ENCODE assay signal across 27 mouse cellular contexts in genomic region chrX:84551995-84552394, GRCm38 (mm10).
"Had no signal": no experiment of that assay in that cellular context is flagged by ENCODE, and none has a peak within 500 bp of the region (broad histone marks: within the 10 kb centered on the region; RNA-seq: fewer than 3 reads in every experiment).

No protein-coding gene starts in this region.

- H3K9ac ChIP-seq: heart, embryonic 13.5 days; heart, embryonic 15.5 days; hindbrain, embryonic 13.5 days; hindbrain, embryonic 15.5 days; kidney, embryonic 15.5 days; limb, embryonic 13.5 days; limb, embryonic 15.5 days; liver, embryonic 12.5 days; liver, embryonic 14.5 days had no signal

- H3K4me3 ChIP-seq: heart, adult 2 months; heart, embryonic 13.5 days; heart, embryonic 15.5 days; hindbrain, embryonic 13.5 days; hindbrain, embryonic 15.5 days; kidney, embryonic 15.5 days; limb, embryonic 13.5 days; limb, embryonic 15.5 days; liver, embryonic 12.5 days had no signal

- H3K27ac ChIP-seq: heart, adult 2 months; heart, embryonic 13.5 days; heart, embryonic 15.5 days; hindbrain, embryonic 13.5 days; hindbrain, embryonic 15.5 days; hindbrain, postnatal 0 days; kidney, embryonic 15.5 days; kidney, postnatal 0 days; limb, embryonic 13.5 days; limb, embryonic 15.5 days; liver, embryonic 12.5 days; liver, embryonic 14.5 days had no signal

- H3K4me1 ChIP-seq: heart, embryonic 13.5 days; heart, embryonic 15.5 days; hindbrain, embryonic 13.5 days; hindbrain, embryonic 15.5 days; kidney, embryonic 15.5 days; limb, embryonic 13.5 days; limb, embryonic 15.5 days; liver, embryonic 12.5 days had no signal

- H3K4me2 ChIP-seq: heart, embryonic 11.5 days; heart, embryonic 13.5 days; heart, embryonic 15.5 days; hindbrain, embryonic 13.5 days; hindbrain, embryonic 15.5 days; kidney, embryonic 15.5 days; limb, embryonic 13.5 days; limb, embryonic 15.5 days; liver, embryonic 12.5 days had no signal

- DNase-seq: gastrocnemius, postnatal 14 days; gastrocnemius, postnatal 36 days; heart, adult 11 months; heart, adult 2 months; heart, postnatal 14 days; heart, postnatal 36 days; kidney, adult 11 months; kidney, adult 2 months; kidney, adult 9 months; kidney, postnatal 14 days; kidney, postnatal 36 days; layer of hippocampus, adult 9-11 months; layer of hippocampus, postnatal 36 days; left cerebral cortex, postnatal 4 days had no signal

- H3K36me3 ChIP-seq: heart, embryonic 13.5 days; heart, embryonic 15.5 days; hindbrain, embryonic 13.5 days; hindbrain, embryonic 15.5 days; kidney, embryonic 15.5 days; limb, embryonic 13.5 days; limb, embryonic 15.5 days; liver, embryonic 12.5 days had no signal

- ATAC-seq: hindbrain, postnatal 0 days; intestine, embryonic 16.5 days; liver, embryonic 12.5 days had no signal

- H3K27me3 ChIP-seq: heart, embryonic 13.5 days; heart, embryonic 15.5 days; hindbrain, embryonic 13.5 days; hindbrain, embryonic 15.5 days; kidney, embryonic 15.5 days; limb, embryonic 13.5 days; limb, embryonic 15.5 days; liver, embryonic 12.5 days had no signal

- H3K9me3 ChIP-seq: heart, embryonic 13.5 days; heart, embryonic 15.5 days; hindbrain, embryonic 13.5 days; hindbrain, embryonic 15.5 days; kidney, embryonic 15.5 days; limb, embryonic 13.5 days; limb, embryonic 15.5 days; liver, embryonic 12.5 days had no signal
